Mouse (Mus musculus) cerebellum, postnatal 25 days (tissue): ENCODE measurements around the gene Gm11639.

ENCODE experiments used
- DNase-seq, 2 experiments: peaks; one replicate each; pipeline ENCODE4 v3.0.0; 2021; ENCODE audit warnings: mixed read lengths in 2 of 2

Gm11639 gene

GRCm38 (mm10) chr11:105156748-105157267, 471.3 kb downstream of the Gm11639 start:
- no peak for DNase-seq

- no peak for DNase-seq
Measured at GRCm38 (mm10) chr11:105158047-105158446, 472.5 kb downstream of the Gm11639 start.

- DNase-seq: no peak
Measured at GRCm38 (mm10) chr11:105159673-105160360, 474.3 kb downstream of the Gm11639 start.

- no peak for DNase-seq
Measured at GRCm38 (mm10) chr11:105161411-105161810, 475.9 kb downstream of the Gm11639 start.

GRCm38 (mm10) chr11:105164516-105165510, 479.3 kb downstream of the Gm11639 start:
- DNase-seq: no peak

- DNase-seq: no peak
Measured at GRCm38 (mm10) chr11:105166780-105167179, 481.3 kb downstream of the Gm11639 start.
